Mouse (Mus musculus): ENCODE measurements around the gene Pxk. TPM values are rescaled to one million over a fixed set of nuclear protein-coding genes. Genes with fewer than 3 reads are reported as not detected.

Gene Pxk
- polyA plus RNA-seq, 1 experiment from 2014 or later = 36.4 TPM

- no peak overlapping the region for H3K27ac ChIP-seq (ENCODE audit: low read depth, low read length)
- H3K4me3 ChIP-seq (ENCODE audit: low read depth, low read length) = no peak overlapping the region
- H3K4me1 ChIP-seq (replicated peaks; ENCODE audit: control insufficient read depth, insufficient read depth, low read length) = no peaks in the 10 kb centered on the region
- no peak for DNase-seq (ENCODE audit: low spot score)
- H3K9me3 ChIP-seq (ENCODE audit: control insufficient read depth, low read length) = no peaks in the 10 kb centered on the region
- 0 out of 2 replicates have a peak, but pooled peaks cover under 1% of the 10 kb centered on the region for H3K36me3 ChIP-seq (ENCODE audit: control insufficient read depth, insufficient read depth, low read length)
- no peak overlapping the region for H3K9ac ChIP-seq (ENCODE audit: low read depth, low read length)
- no peaks in the 10 kb centered on the region for H3K27me3 ChIP-seq (ENCODE audit: control insufficient read depth, insufficient read depth, low read length)
- no peak for ATAC-seq (ENCODE audit: low FRiP score)
- 72% methylated on average over 3 of the region's 3 CpGs for WGBS
- H3K4me2 ChIP-seq (replicated peaks; ENCODE audit: low read depth, low read length) = no peak overlapping the region
These were observed 3.0 kb upstream of the Pxk start for GRCm38 (mm10) chr14:8094931-8095561.

- ATAC-seq (ENCODE audit: low FRiP score) = no peak
- H3K27ac ChIP-seq (ENCODE audit: low read depth, low read length) = no peak overlapping the region
- no peak overlapping the region for H3K4me3 ChIP-seq (ENCODE audit: low read depth, low read length)
- H3K9ac ChIP-seq (ENCODE audit: low read depth, low read length) = no peak overlapping the region
- no peaks in the 10 kb centered on the region for H3K4me1 ChIP-seq (replicated peaks; ENCODE audit: control insufficient read depth, insufficient read depth, low read length)
- DNase-seq (ENCODE audit: low spot score) = no peak
- no peak overlapping the region for H3K4me2 ChIP-seq (replicated peaks; ENCODE audit: low read depth, low read length)
- H3K36me3 ChIP-seq (ENCODE audit: control insufficient read depth, insufficient read depth, low read length) = no peaks in the 10 kb centered on the region
- H3K9me3 ChIP-seq (ENCODE audit: control insufficient read depth, low read length) = no peaks in the 10 kb centered on the region
- 81% methylated on average over 7 of the region's 7 CpGs for WGBS
- no peaks in the 10 kb centered on the region for H3K27me3 ChIP-seq (ENCODE audit: control insufficient read depth, insufficient read depth, low read length)
These were observed 2.5 kb upstream of the Pxk start for GRCm38 (mm10) chr14:8095562-8095950.

GRCm38 (mm10) chr14:8098687-8098995, 630 bp downstream of the Pxk start:
- Histone ChIP-seq H3K27me3 (ENCODE audit: control insufficient read depth, insufficient read depth, low read length) (no peaks in the 10 kb centered on the region), H3K4me2 (replicated peaks; ENCODE audit: low read depth, low read length) (peak overlapping the region; percentile 54), H3K9me3 (ENCODE audit: control insufficient read depth, low read length) (no peaks in the 10 kb centered on the region), H3K4me3 (ENCODE audit: low read depth, low read length) (peak overlapping the region; percentile 72), H3K27ac (ENCODE audit: low read depth, low read length) (peak overlapping the region; percentile 36; the same call in 1 of the 2 replicates), H3K9ac (ENCODE audit: low read depth, low read length) (peak overlapping the region; percentile 80), H3K4me1 (replicated peaks; ENCODE audit: control insufficient read depth, insufficient read depth, low read length) (no peaks in the 10 kb centered on the region), H3K36me3 (ENCODE audit: control insufficient read depth, insufficient read depth, low read length) (no peaks in the 10 kb centered on the region)
- ATAC-seq (ENCODE audit: low FRiP score) = peak; percentile 23; the same call in 1 of the 2 replicates
- 1% methylated on average over 5 of the region's 5 CpGs for whole genome bisulfite sequencing
- DNase-seq (ENCODE audit: low spot score) = no peak

- WGBS = 76% methylated on average over 10 of the region's 10 CpGs
- Histone ChIP-seq H3K36me3 (ENCODE audit: control insufficient read depth, insufficient read depth, low read length) (no peaks in the 10 kb centered on the region), H3K27ac (ENCODE audit: low read depth, low read length) (no peak overlapping the region), H3K27me3 (ENCODE audit: control insufficient read depth, insufficient read depth, low read length) (no peaks in the 10 kb centered on the region), H3K4me2 (replicated peaks; ENCODE audit: low read depth, low read length) (no peak overlapping the region), H3K9ac (ENCODE audit: low read depth, low read length) (no peak overlapping the region), H3K4me1 (replicated peaks; ENCODE audit: control insufficient read depth, insufficient read depth, low read length) (no peaks in the 10 kb centered on the region), H3K4me3 (ENCODE audit: low read depth, low read length) (no peak overlapping the region), H3K9me3 (ENCODE audit: control insufficient read depth, low read length) (no peaks in the 10 kb centered on the region)
- ATAC-seq (ENCODE audit: low FRiP score) (no peak), DNase-seq (ENCODE audit: low spot score) (no peak)
These were observed 1.6 kb downstream of the Pxk start for GRCm38 (mm10) chr14:8099561-8100021.

- WGBS = 91% methylated on average over 8 of the region's 8 CpGs
- DNase-seq (ENCODE audit: low spot score) = no peak
- Histone ChIP-seq H3K9ac (ENCODE audit: low read depth, low read length) (no peak overlapping the region), H3K36me3 (ENCODE audit: control insufficient read depth, insufficient read depth, low read length) (no peaks in the 10 kb centered on the region), H3K4me1 (replicated peaks; ENCODE audit: control insufficient read depth, insufficient read depth, low read length) (no peaks in the 10 kb centered on the region), H3K27me3 (ENCODE audit: control insufficient read depth, insufficient read depth, low read length) (no peaks in the 10 kb centered on the region), H3K9me3 (ENCODE audit: control insufficient read depth, low read length) (no peaks in the 10 kb centered on the region), H3K4me3 (ENCODE audit: low read depth, low read length) (no peak overlapping the region), H3K27ac (ENCODE audit: low read depth, low read length) (no peak overlapping the region), H3K4me2 (replicated peaks; ENCODE audit: low read depth, low read length) (no peak overlapping the region)
- ATAC-seq (ENCODE audit: low FRiP score) = no peak
These were observed 3.9 kb downstream of the Pxk start for GRCm38 (mm10) chr14:8101886-8102285.

- Histone ChIP-seq H3K9ac (ENCODE audit: low read depth, low read length) (no peak overlapping the region), H3K4me3 (ENCODE audit: low read depth, low read length) (no peak overlapping the region), H3K9me3 (ENCODE audit: control insufficient read depth, low read length) (no peaks in the 10 kb centered on the region), H3K4me2 (replicated peaks; ENCODE audit: low read depth, low read length) (no peak overlapping the region), H3K27me3 (ENCODE audit: control insufficient read depth, insufficient read depth, low read length) (no peaks in the 10 kb centered on the region), H3K27ac (ENCODE audit: low read depth, low read length) (no peak overlapping the region), H3K4me1 (replicated peaks; ENCODE audit: control insufficient read depth, insufficient read depth, low read length) (no peaks in the 10 kb centered on the region), H3K36me3 (ENCODE audit: control insufficient read depth, insufficient read depth, low read length) (no peaks in the 10 kb centered on the region)
- ATAC-seq (ENCODE audit: low FRiP score) = no peak
- no peak for DNase-seq (ENCODE audit: low spot score)
- 80% methylated on average over 12 of the region's 12 CpGs for WGBS
These were observed 4.7 kb downstream of the Pxk start for GRCm38 (mm10) chr14:8102676-8103075.

- Histone ChIP-seq H3K27ac (ENCODE audit: low read depth, low read length) (no peak overlapping the region), H3K36me3 (ENCODE audit: control insufficient read depth, insufficient read depth, low read length) (no peaks in the 10 kb centered on the region), H3K27me3 (ENCODE audit: control insufficient read depth, insufficient read depth, low read length) (no peaks in the 10 kb centered on the region), H3K9ac (ENCODE audit: low read depth, low read length) (no peak overlapping the region), H3K4me3 (ENCODE audit: low read depth, low read length) (no peak overlapping the region), H3K4me1 (replicated peaks; ENCODE audit: control insufficient read depth, insufficient read depth, low read length) (no peaks in the 10 kb centered on the region), H3K9me3 (ENCODE audit: control insufficient read depth, low read length) (no peaks in the 10 kb centered on the region), H3K4me2 (replicated peaks; ENCODE audit: low read depth, low read length) (no peak overlapping the region)
- WGBS = 84% methylated on average over 4 of the region's 4 CpGs
- ATAC-seq (ENCODE audit: low FRiP score) (no peak), DNase-seq (ENCODE audit: low spot score) (no peak)
These were observed 10.0 kb downstream of the Pxk start for GRCm38 (mm10) chr14:8108047-8108446.

- WGBS = 87% methylated on average over 1 of the region's 1 CpGs
These were observed 11.0 kb downstream of the Pxk start for GRCm38 (mm10) chr14:8108976-8109375.

GRCm38 (mm10) chr14:8111545-8111944, 13.5 kb downstream of the Pxk start:
- no peak overlapping the region for H3K4me3 ChIP-seq (ENCODE audit: low read depth, low read length)
- H3K9ac ChIP-seq (ENCODE audit: low read depth, low read length) = no peak overlapping the region
- H3K27ac ChIP-seq (ENCODE audit: low read depth, low read length) = no peak overlapping the region
- H3K27me3 ChIP-seq (ENCODE audit: control insufficient read depth, insufficient read depth, low read length) = no peaks in the 10 kb centered on the region
- WGBS = 86% methylated on average over 6 of the region's 6 CpGs
- H3K4me2 ChIP-seq (replicated peaks; ENCODE audit: low read depth, low read length) = no peak overlapping the region
- H3K9me3 ChIP-seq (ENCODE audit: control insufficient read depth, low read length) = no peaks in the 10 kb centered on the region
- no peaks in the 10 kb centered on the region for H3K4me1 ChIP-seq (replicated peaks; ENCODE audit: control insufficient read depth, insufficient read depth, low read length)
- ATAC-seq (ENCODE audit: low FRiP score) = no peak
- no peaks in the 10 kb centered on the region for H3K36me3 ChIP-seq (ENCODE audit: control insufficient read depth, insufficient read depth, low read length)
- DNase-seq (ENCODE audit: low spot score) = no peak

More at GRCm38 (mm10) chr14:8108976-8109375, 11.0 kb downstream of the Pxk start:
- no peak overlapping the region for H3K4me3 ChIP-seq (ENCODE audit: low read depth, low read length)
- H3K27me3 ChIP-seq (ENCODE audit: control insufficient read depth, insufficient read depth, low read length) = no peaks in the 10 kb centered on the region
- no peak overlapping the region for H3K9ac ChIP-seq (ENCODE audit: low read depth, low read length)
- no peak overlapping the region for H3K4me2 ChIP-seq (replicated peaks; ENCODE audit: low read depth, low read length)
- DNase-seq (ENCODE audit: low spot score) (no peak), ATAC-seq (ENCODE audit: low FRiP score) (no peak)
- H3K36me3 ChIP-seq (ENCODE audit: control insufficient read depth, insufficient read depth, low read length) = no peaks in the 10 kb centered on the region
- no peak overlapping the region for H3K27ac ChIP-seq (ENCODE audit: low read depth, low read length)
- no peaks in the 10 kb centered on the region for H3K9me3 ChIP-seq (ENCODE audit: control insufficient read depth, low read length)
- no peaks in the 10 kb centered on the region for H3K4me1 ChIP-seq (replicated peaks; ENCODE audit: control insufficient read depth, insufficient read depth, low read length)

Data from hindbrain, embryonic 11.5 days (tissue).